Mouse (Mus musculus) liver, embryonic 14 days (tissue): ENCODE data around the gene Cyp2b23. TPM values are rescaled to one million over a fixed set of nuclear protein-coding genes. Genes with fewer than 3 reads are reported as not detected.

Experiments used
- polyA plus RNA-seq: library from polyadenylated mRNA; depleted of rRNA; stranded (reverse); fragments of >200 nt; gene quantifications from 2 replicates; pipeline ENCODE4 v1.2.3, GENCODE M21; 2012; rRNA removed

Gene Cyp2b23
- not detected in 2 replicates for polyA plus RNA-seq

DNA sequence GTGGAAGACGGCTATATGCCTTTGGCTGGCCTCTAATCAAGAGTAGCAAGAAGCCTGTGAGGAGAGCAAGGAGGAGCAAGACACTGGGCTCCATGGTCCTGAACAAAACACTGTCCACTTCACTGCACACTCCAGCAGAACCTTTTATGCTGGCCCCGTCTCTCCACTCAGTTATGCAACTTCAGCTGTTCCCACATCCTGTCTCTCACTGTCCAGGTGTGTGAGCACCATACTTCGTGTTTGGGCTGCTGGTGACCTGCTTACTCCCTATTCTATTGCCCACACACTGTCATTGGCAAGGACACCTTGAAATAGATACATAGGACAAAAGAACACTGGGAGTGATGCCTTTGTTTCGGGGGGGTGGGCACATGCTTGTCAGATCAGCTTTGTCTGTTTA lies at the start of gene Cyp2b23:
Gene Cyp2b23, minus strand, starts transcription at position 101 of the 400 bp plus-strand sequence.

DNA sequence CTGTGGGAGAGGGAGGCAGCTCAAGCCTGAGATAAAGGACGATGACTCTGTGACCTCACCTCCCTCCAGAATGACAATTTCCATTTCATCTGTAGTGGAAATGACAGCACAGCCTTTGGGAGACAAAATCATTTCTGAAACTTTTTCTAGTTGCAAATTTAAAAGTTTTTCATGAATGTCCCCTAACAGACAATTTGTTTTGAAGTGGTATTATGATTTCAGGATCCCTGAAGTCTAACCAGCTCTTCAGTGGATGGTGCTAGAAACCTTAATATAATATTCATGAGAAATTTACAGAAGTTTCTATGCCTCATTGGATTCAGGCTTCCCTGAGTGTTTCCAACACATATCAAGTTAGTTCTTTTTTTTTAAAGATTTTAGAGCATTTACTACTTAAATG lies 67.9 kb downstream of the Cyp2b23 start, which contains the start of gene Vmn1r185:
Gene Vmn1r185, minus strand, starts transcription at position 101 of the 400 bp plus-strand sequence.

Other genes starting within 250 kb of the Cyp2b23 start
- not detected in 2 replicates for gene Nlrp9a, start 151.4 kb downstream of the Cyp2b23 start, polyA plus RNA-seq
- gene Vmn1r185, start 68.0 kb downstream of the Cyp2b23 start, polyA plus RNA-seq: not detected in 2 replicates
- gene Cyp2b19, start 70.7 kb upstream of the Cyp2b23 start, polyA plus RNA-seq: not detected in 2 replicates
- gene Cyp2g1, start 122.5 kb upstream of the Cyp2b23 start, polyA plus RNA-seq: not detected in 2 replicates
- gene Cyp2a5, start 148.9 kb upstream of the Cyp2b23 start, polyA plus RNA-seq: 0.18 and 0.24 TPM in 2 replicates